Mouse (Mus musculus) C2C12 (cell line): Measurements from ENCODE around the gene Fkbp10.

Source experiments
- CTCF ChIP-seq: IDR thresholded peaks from one replicate; pipeline ENCODE4 v1.5.1; 2011; ENCODE audit not compliant: control insufficient read depth, insufficient read depth, insufficient read length
- MYOD1 ChIP-seq: IDR thresholded peaks from one replicate; pipeline ENCODE4 v1.6.1; 2011; ENCODE audit warnings: low read depth; ENCODE audit not compliant: control insufficient read depth, insufficient read length

DNA sequence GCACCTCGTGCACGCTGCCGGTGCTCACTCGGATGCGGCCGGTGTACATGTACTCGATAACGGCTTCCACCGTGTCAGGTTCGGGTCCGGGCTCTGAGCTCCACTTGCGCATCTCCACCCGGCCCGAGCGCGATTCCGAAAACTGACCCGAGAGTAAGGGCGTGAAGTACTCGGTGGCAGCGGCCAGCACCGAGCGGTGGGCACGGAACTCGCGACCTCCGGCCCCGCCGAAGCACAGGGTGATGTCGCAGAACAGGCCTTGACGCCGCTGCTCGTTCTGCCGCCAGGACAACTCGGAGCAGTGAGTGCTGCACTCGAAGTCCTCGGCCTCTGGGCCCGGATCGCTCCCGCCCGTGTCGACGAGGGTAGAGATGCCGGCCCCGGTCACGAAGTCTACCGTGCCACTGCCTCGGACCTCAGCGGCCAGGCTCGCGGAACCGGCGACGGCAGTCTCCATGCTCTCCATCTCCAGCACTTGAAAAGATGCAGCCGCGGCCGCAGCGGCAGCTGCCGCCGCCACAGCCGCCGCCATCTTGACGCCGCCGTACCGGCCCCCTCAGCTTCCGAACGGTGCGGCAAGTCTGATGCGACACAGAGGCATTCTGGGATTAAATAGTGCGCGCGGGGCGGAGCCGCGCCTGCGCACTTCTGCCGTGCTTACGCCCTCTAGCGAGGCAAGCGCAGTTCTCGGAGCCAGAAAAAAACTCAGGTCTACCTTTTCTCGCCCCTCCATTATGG, 56.9 kb downstream of the Fkbp10 start, which contains the start of gene Klhl11:
- TF ChIP-seq CTCF (peak; percentile 74), MYOD1 (no peak)
